ENCODE assay signal across 13 mouse cellular contexts in the genomic region with DNA sequence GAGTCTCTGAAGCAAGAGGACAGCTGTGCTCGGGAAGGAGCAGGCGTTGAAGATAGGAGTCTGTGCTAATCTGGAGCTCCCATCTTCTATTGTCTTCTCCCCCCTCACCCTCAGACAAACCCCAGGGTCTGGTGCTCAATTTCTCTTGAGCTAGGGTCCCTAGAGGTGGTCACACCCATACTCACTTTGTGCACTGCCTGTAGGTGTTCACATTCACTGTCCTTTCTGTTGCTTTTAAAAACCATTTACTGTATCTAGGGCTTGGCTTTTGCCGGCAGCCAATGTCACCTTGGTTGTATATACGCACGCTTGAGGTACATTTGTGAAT.
DNase-seq lines count a peak whose midpoint lies in the region; ATAC-seq and TF ChIP-seq lines count a peak whose summit lies in the region.
"Had no signal": no experiment of that assay in that cellular context is flagged by ENCODE, and none has a peak within 500 bp of the region (broad histone marks: within the 10 kb centered on the region; RNA-seq: fewer than 3 reads in every experiment).

No protein-coding gene starts in this region.

- no peak overlapping the region for H3K4me3 ChIP-seq in heart, embryonic 11.5 days (ENCODE audit: low read depth, low read length)
- no peak overlapping the region for H3K4me3 ChIP-seq in kidney, postnatal 0 days (replicated peaks; ENCODE audit: low read depth, low read length)
- H3K4me3 ChIP-seq in intestine, embryonic 15.5 days (replicated peaks): no peak overlapping the region
- H3K4me3 ChIP-seq in liver, embryonic 16.5 days (ENCODE audit: low read depth, low read length): no peak overlapping the region
- H3K4me3 ChIP-seq in forebrain, postnatal 0 days (ENCODE audit: low read depth, low read length): no peak overlapping the region
- H3K4me3 ChIP-seq: megakaryocyte, embryonic 14.5 days had no signal

- no peak for ATAC-seq in heart, embryonic 11.5 days (replicated peaks; ENCODE audit: insufficient number of reproducible peaks, low FRiP score, low TSS enrichment)
- no peak for ATAC-seq in kidney, postnatal 0 days (replicated peaks; ENCODE audit: low FRiP score, low read depth)
- no peak for ATAC-seq in intestine, embryonic 15.5 days
- no peak for ATAC-seq in liver, embryonic 16.5 days (ENCODE audit: low read depth)
- no peak for ATAC-seq in forebrain, postnatal 0 days

- no peak overlapping the region for H3K27ac ChIP-seq in heart, embryonic 11.5 days (ENCODE audit: low read depth, low read length)
- peak overlapping the region; percentile 83 for H3K27ac ChIP-seq in kidney, postnatal 0 days
- peak overlapping the region; percentile 72; the same call in 1 of the 2 replicates for H3K27ac ChIP-seq in intestine, embryonic 15.5 days
- H3K27ac ChIP-seq in liver, embryonic 16.5 days (ENCODE audit: low read length): peak overlapping the region; percentile 66
- H3K27ac ChIP-seq in forebrain, postnatal 0 days (ENCODE audit: low read depth, low read length): no peak overlapping the region

- no peaks in the 10 kb centered on the region for H3K36me3 ChIP-seq in heart, embryonic 11.5 days (ENCODE audit: control insufficient read depth, insufficient read depth, low read length)
- H3K36me3 ChIP-seq in kidney, postnatal 0 days (ENCODE audit: insufficient read depth, low read length): no peaks in the 10 kb centered on the region
- no peaks in the 10 kb centered on the region for H3K36me3 ChIP-seq in intestine, embryonic 15.5 days
- no peaks in the 10 kb centered on the region for H3K36me3 ChIP-seq in liver, embryonic 16.5 days (ENCODE audit: control insufficient read depth, insufficient read depth)
- H3K36me3 ChIP-seq in forebrain, postnatal 0 days (ENCODE audit: insufficient read depth): no peaks in the 10 kb centered on the region

- H3K9ac ChIP-seq in heart, embryonic 11.5 days (ENCODE audit: low read depth, low read length): peak overlapping the region; percentile 31; the same call in 1 of the 2 replicates
- no peak overlapping the region for H3K9ac ChIP-seq in kidney, postnatal 0 days (ENCODE audit: low read depth, low read length)
- no peak overlapping the region for H3K9ac ChIP-seq in intestine, embryonic 15.5 days
- no peak overlapping the region for H3K9ac ChIP-seq in liver, embryonic 16.5 days (ENCODE audit: low read depth, low read length)
- no peak overlapping the region for H3K9ac ChIP-seq in forebrain, postnatal 0 days

- H3K27me3 ChIP-seq in heart, embryonic 11.5 days (ENCODE audit: control insufficient read depth, insufficient read depth, low read length): no peaks in the 10 kb centered on the region
- no peaks in the 10 kb centered on the region for H3K27me3 ChIP-seq in kidney, postnatal 0 days (ENCODE audit: insufficient read depth, low read length)
- no peaks in the 10 kb centered on the region for H3K27me3 ChIP-seq in intestine, embryonic 15.5 days (replicated peaks)
- no peaks in the 10 kb centered on the region for H3K27me3 ChIP-seq in liver, embryonic 16.5 days (ENCODE audit: control insufficient read depth, insufficient read depth, low read depth, low read length)
- no peaks in the 10 kb centered on the region for H3K27me3 ChIP-seq in forebrain, postnatal 0 days (ENCODE audit: insufficient read depth, low read length)
- H3K27me3 ChIP-seq: megakaryocyte, embryonic 14.5 days had no signal

- no peaks in the 10 kb centered on the region for H3K9me3 ChIP-seq in heart, embryonic 11.5 days (replicated peaks; ENCODE audit: control insufficient read depth, low read length)
- H3K9me3 ChIP-seq in kidney, postnatal 0 days (replicated peaks; ENCODE audit: low read length): no peaks in the 10 kb centered on the region
- no peaks in the 10 kb centered on the region for H3K9me3 ChIP-seq in intestine, embryonic 15.5 days
- H3K9me3 ChIP-seq in liver, embryonic 16.5 days (replicated peaks; ENCODE audit: control insufficient read depth, low read length): no peaks in the 10 kb centered on the region
- no peaks in the 10 kb centered on the region for H3K9me3 ChIP-seq in forebrain, postnatal 0 days (ENCODE audit: low read length)

- H3K4me1 ChIP-seq in heart, embryonic 11.5 days (ENCODE audit: control insufficient read depth, insufficient read depth, low read length): peaks cover 17% of the 10 kb centered on the region
- H3K4me1 ChIP-seq in kidney, postnatal 0 days (replicated peaks; ENCODE audit: insufficient read depth, low read length): 0 out of 2 replicates have a peak, but pooled peaks cover 3% of the 10 kb centered on the region
- H3K4me1 ChIP-seq in intestine, embryonic 15.5 days (replicated peaks): peaks cover 8% of the 10 kb centered on the region; the same call in 1 of the 2 replicates
- H3K4me1 ChIP-seq in liver, embryonic 16.5 days (ENCODE audit: control insufficient read depth, low read depth, low read length): no peaks in the 10 kb centered on the region; the same call in 1 of the 2 replicates
- H3K4me1 ChIP-seq in forebrain, postnatal 0 days (ENCODE audit: insufficient read depth): no peaks in the 10 kb centered on the region

- DNase-seq in heart, postnatal 4 days: no peak
- no peak for DNase-seq in kidney, postnatal 0 days (ENCODE audit: low spot score)
- no peak for DNase-seq in kidney, adult 11 months
- DNase-seq in forebrain, postnatal 0 days: no peak
- no peak for DNase-seq in thymus, postnatal 0 days (ENCODE audit: low spot score)
- DNase-seq: B cell, adult 2 months; embryo, embryonic 11 days; right cerebral cortex, postnatal 25 days; thymus, postnatal 36 days had no signal

- TF ChIP-seq CTCF in kidney, postnatal 0 days (IDR thresholded peaks at IDR 0.05; ENCODE audit: low read depth): no peak
- no peak for TF ChIP-seq CTCF in forebrain, postnatal 0 days (IDR thresholded peaks at IDR 0.05; ENCODE audit: low read depth)

- H3K4me2 ChIP-seq in heart, embryonic 11.5 days: no peak overlapping the region
- no peak overlapping the region for H3K4me2 ChIP-seq in kidney, postnatal 0 days (ENCODE audit: low read length)
- no peak overlapping the region for H3K4me2 ChIP-seq in intestine, embryonic 15.5 days (replicated peaks)
- no peak overlapping the region for H3K4me2 ChIP-seq in liver, embryonic 16.5 days (ENCODE audit: low read depth, low read length)
- no peak overlapping the region for H3K4me2 ChIP-seq in forebrain, postnatal 0 days (ENCODE audit: low read depth)

- WGBS in heart, embryonic 11.5 days (ENCODE audit: insufficient replicate concordance): 74% methylated on average over 5 of the region's 5 CpGs
- WGBS in kidney, postnatal 0 days: 66% methylated on average over 5 of the region's 5 CpGs
- WGBS in intestine, embryonic 15.5 days: 67% methylated on average over 5 of the region's 5 CpGs
- WGBS in liver, embryonic 16.5 days (ENCODE audit: insufficient replicate concordance): 69% methylated on average over 5 of the region's 5 CpGs
- 91% methylated on average over 5 of the region's 5 CpGs for WGBS in forebrain, postnatal 0 days

Comparison
In these comparisons a context has a peak if more than half of its experiments do, and no peak if none do; other contexts are left out.
1. H3K27ac ChIP-seq: peak in kidney, postnatal 0 days (single experiment), intestine, embryonic 15.5 days (single experiment) and liver, embryonic 16.5 days (single experiment); none in heart, embryonic 11.5 days (single experiment) and forebrain, postnatal 0 days (single experiment).